Mouse (Mus musculus): ENCODE results near the gene Gm4737.
"Not testable (repeated sequence)": the region's sequence is repeated elsewhere in the genome, so short reads cannot be mapped to it uniquely, and the experiment has no call there.

The Gm4737 gene

DNA sequence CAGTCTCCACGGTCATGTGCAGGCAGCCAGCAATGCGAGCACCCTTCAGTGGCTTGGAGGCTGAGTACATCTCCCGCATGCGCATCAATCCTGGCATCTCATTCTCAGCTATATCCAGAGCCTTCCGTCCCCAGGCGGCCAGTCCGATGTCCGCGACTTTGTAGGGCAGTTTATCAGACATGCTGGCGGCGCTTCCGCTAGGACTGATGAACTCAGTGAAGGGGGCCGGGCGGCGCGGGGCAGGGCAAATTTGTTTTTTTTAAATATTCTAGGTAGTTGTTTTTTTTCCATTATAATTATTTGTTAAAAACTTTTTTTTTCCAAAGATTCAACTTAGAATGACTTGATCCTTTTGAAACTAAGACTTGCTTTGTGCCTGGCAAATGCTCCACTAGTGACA is at the start of gene Gm4737:
Gene Gm4737 (minus strand): TSS at position 246 of the 400 bp plus-strand sequence.
- DNase-seq (ENCODE audit: low read depth) = not testable (repeated sequence)

GRCm38 (mm10) chr16:46195792-46196191 is 40.9 kb upstream of the Gm4737 start:
- DNase-seq (ENCODE audit: low read depth) = no peak

DNA sequence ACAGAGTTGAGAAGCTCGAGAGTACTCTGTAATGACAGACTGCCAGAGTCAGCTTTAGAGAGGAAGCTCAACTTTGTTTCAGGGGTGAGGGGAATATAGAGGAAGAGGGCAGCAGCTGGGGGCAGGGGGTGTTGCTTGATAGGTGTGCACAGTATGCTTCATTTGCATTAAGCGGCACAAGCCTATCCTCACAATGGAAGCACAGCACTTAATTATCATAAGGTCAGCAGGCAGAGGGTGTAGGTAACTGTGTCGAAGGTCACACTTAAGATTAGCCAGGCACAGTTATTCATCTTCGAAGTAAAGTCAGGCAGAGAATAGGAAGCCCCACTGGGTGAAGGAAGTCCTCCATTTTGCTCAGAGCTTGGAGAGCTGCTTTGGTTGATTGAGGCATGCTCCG is 28.2 kb upstream of the Gm4737 start:
- DNase-seq (ENCODE audit: low read depth) = no peak

GRCm38 (mm10) chr16:46178121-46178801 is 23.4 kb upstream of the Gm4737 start:
- no peak for DNase-seq (ENCODE audit: low read depth)

GRCm38 (mm10) chr16:46173039-46173438 is 18.2 kb upstream of the Gm4737 start:
- DNase-seq (ENCODE audit: low read depth) = no peak

DNA sequence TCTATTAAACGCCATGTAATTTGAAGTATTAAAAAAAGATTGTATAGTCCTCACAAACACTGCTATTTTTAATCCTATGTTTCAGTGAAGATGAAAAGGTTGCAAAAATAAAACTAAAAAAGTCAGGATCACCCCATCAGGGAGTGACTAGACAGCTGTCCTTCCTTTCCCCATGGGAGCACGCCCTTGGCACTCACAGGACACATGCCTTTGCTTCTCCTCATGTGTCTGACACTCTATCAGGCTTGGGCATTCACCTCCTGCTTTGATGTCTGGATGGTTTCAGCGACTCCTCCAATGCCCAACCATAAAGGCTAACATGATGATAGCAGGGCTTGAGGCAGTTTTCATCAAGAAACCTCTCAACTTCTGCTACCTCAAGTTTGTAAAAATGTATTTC is 12.1 kb upstream of the Gm4737 start:
- DNase-seq (ENCODE audit: low read depth) = no peak

DNA sequence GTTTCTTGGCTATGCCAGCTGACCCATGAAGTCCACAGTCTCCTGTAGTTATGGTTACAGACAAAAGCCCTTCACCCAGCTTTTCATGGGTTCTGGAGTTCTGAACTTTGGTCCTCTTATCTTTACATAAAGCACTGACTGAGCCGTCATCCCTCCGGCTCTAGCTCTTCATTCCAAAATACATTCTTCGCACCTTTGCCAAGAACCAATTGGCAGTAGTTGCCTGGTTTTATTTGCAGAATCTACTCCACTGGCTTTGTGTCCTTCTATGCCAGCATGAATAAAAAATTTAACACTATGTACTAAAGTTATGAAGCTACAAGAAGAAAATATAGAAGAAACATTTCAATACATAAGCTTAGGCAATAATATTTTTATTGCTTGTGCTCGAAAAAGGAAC is 10.4 kb upstream of the Gm4737 start:
- DNase-seq (ENCODE audit: low read depth) = no peak

DNA sequence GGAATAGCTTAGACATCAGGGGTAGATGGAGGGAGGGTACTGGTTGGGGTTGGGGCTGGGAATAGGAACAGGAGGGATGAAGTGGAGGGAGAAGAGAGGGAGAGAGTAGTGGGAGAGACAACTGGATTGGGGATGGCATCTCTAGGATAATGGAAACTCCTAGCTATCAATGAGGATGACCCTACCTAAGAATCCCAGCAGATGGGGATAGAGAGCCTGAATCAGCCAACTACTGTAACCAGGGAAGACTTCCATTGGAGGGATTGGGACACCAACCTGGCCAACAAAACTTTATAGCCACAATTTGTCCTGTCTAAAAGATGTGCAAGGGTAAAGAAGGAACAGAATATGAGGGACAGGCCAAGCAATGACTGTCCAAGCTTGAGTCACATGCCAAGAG is 3.7 kb downstream of the Gm4737 start:
- peak; percentile 4 for DNase-seq (ENCODE audit: low read depth)

- DNase-seq (ENCODE audit: low read depth) = no peak
These were observed 6.1 kb downstream of the Gm4737 start for GRCm38 (mm10) chr16:46148661-46149341.

DNA sequence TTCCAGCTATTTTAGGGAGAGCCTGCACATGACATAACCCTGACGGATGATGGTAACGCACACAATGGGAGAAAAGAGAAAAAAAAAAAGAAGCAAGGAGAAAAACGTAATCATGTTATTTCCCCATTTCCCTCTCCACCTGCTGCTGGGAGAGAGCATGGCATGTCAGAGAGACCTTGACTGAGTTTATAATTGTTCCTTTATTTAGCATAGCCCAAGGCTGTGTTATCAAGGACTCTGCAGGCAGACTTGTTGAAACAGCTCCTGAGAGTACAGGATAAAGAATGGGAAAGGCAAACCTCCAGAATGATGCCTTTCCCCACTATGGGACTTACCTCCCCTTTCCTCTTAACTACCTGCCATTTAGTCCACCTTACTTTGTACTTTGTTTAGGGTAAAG is 7.9 kb downstream of the Gm4737 start:
- DNase-seq (ENCODE audit: low read depth) = no peak

DNA sequence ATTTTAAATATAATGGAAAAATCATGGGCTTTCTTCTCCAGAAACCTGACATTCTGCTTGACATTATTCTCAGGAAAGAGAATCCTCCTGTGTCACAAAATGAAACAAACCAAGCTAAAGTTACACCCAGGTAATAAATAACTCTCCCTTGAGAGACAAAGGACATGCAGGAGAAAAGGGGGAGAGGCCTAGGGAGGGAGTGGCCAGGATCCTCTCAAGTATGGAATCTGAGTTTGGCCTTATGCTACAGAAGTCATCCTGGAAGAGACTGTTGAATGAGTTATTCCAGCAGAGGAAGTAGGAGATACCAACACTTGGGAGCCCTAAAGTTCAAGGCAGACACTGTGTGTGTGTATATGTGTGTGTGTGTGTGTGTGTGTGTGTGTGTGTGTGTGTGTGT is 32.6 kb downstream of the Gm4737 start:
- no peak for DNase-seq (ENCODE audit: low read depth)

GRCm38 (mm10) chr16:46121420-46121819 is 33.5 kb downstream of the Gm4737 start:
- peak; percentile 49 for DNase-seq (ENCODE audit: low read depth)

GRCm38 (mm10) chr16:46120607-46121006 is 34.3 kb downstream of the Gm4737 start:
- peak; percentile 51 for DNase-seq (ENCODE audit: low read depth)

GRCm38 (mm10) chr16:46120020-46120419 is 34.9 kb downstream of the Gm4737 start, which contains the start of gene Cd96:
Gene Cd96 (minus strand): TSS chr16:46120251.
- peak; percentile 87 for DNase-seq (ENCODE audit: low read depth)

DNA sequence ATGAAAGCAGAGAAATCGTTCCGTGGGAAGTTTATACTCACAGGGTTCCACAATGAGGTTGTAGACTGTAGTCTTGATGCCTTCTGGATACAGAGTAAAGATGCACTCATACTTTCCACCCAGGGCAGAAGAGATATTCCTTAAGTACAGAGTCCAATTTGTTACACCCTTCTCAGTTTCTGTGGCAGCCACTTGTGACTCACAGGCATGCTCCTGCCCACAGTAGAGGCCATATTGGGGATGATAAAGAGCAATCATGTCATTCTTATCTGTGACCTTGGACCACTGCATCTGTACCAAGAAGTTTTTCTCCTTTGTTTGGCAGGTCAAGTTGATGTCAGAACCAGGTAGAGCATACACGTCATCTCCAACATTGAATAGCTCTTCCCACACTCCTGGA is 37.2 kb downstream of the Gm4737 start:
- peak; percentile 18 for DNase-seq (ENCODE audit: low read depth)

GRCm38 (mm10) chr16:46114727-46115126 is 40.1 kb downstream of the Gm4737 start:
- no peak for DNase-seq (ENCODE audit: low read depth)

- no peak for DNase-seq (ENCODE audit: low read depth)
These were observed 45.3 kb downstream of the Gm4737 start for GRCm38 (mm10) chr16:46109536-46109935.

DNA sequence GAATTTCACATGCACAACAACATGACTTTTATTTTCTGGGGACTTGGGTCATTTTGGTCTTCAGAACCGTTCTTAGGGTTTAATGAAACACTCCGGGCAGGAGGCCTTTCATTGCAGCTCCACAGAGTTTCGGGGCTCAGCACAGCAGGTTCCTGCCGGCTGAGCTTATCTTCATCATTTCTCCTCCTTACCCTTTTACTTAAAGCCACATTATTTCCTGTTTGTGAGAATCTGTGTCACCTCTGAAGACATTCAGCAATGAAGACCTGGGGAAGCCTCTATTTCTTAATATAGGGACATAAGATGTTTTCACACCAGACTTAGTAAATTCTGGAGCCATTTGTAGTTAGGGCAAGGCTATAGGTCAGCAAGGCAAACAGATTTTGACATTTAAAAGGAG is 47.4 kb downstream of the Gm4737 start:
- peak; percentile 58 for DNase-seq (ENCODE audit: low read depth)

- DNase-seq (ENCODE audit: low read depth) = peak; percentile 29
These were observed 50.4 kb downstream of the Gm4737 start for GRCm38 (mm10) chr16:46104491-46104890.
